Mouse (Mus musculus): ENCODE measurements around the gene Lama2. TPM values are rescaled to one million over a fixed set of nuclear protein-coding genes. Genes with fewer than 3 reads are reported as not detected.
"Not testable (repeated sequence)": the region's sequence is repeated elsewhere in the genome, so short reads cannot be mapped to it uniquely, and the experiment has no call there.

The Lama2 gene
- total RNA-seq, 1 experiment from 2014 or later = not detected

GRCm38 (mm10) chr10:27054488-27054887 is 565.1 kb downstream of the Lama2 start:
- ATAC-seq (replicated peaks; ENCODE audit: low read depth, poor library complexity, severe bottlenecking) = no peak

DNA sequence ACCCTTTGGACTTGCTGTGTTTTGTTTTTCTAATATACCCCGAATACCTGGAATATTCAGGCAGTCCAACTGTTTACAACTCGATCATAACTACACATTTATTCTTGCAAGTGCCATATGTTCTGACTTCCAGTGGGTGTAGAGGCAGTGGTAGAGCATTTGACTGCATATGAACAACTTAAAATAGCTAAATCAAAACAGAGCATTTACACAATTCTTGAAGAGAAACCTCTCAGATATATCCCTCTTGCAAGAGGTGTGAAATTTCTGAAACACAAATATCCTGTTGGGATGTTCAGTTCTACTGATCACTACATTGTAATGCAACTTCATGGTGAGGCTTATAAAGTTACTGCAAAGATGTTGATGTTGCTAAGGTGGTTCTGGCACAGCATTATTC is 572.4 kb downstream of the Lama2 start:
- no peak for ATAC-seq (replicated peaks; ENCODE audit: low read depth, poor library complexity, severe bottlenecking)

DNA sequence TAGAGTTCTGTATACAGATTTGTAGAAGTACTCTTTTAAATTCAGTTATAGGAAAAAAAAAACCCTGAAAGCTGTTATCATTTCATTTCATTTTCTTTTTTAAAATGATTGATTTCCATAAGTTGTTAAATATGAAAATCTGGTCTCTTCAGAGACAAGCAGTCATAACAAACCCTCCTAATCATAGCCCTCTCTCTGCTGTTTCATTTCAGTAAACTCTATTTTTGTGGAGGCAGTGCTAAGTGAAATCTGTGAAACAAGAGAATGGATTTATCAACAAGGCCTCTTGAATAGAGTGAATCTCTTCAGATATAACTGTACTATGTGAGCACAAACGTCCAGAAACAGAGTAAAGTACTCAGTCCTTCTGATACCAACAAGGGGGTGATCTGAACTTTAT is 577.7 kb downstream of the Lama2 start:
- ATAC-seq (replicated peaks; ENCODE audit: low read depth, poor library complexity, severe bottlenecking) = no peak

DNA sequence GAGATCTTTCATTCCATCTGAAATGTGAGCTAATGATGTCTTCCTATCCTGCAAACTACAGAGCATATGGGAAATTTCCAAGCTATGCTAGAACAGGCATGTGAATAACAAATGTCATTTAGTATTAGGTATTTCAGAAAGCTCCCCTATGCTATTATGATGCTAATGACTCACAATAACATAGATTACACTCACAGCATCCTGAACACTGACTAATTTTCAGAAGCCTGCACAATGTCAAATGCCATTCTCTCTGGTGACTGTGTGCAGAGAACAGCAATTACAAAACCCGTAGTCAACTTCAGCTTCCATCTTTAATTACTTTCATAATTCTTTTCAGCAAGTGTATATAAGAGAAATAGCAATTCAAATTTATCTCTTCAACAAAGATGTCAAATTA is 596.9 kb downstream of the Lama2 start:
- no peak for ATAC-seq (replicated peaks; ENCODE audit: low read depth, poor library complexity, severe bottlenecking)

GRCm38 (mm10) chr10:27012804-27013365 is 606.7 kb downstream of the Lama2 start:
- peak; percentile 66; the same call in 1 of the 2 replicates for ATAC-seq (replicated peaks; ENCODE audit: low read depth, poor library complexity, severe bottlenecking)

DNA sequence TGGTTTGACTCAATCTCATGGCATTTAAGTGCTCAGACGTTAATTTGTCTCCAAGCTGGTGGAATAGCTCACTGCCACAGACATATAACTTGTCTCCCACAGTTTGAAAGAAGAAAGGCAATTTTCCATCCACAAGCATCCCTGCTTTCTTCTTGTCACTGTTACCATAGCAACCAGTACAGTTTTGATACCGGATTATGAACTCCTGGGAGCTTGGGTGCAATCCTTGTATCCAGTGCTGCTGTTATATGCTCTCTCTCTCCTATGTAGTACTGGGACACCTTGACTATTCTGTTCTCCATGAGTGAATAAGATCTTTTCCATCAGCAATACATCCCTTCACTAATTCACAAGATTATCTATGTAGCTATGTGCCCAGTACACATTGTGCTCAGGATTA is 612.2 kb downstream of the Lama2 start:
- ATAC-seq (replicated peaks; ENCODE audit: low read depth, poor library complexity, severe bottlenecking) = no peak

- ATAC-seq (replicated peaks; ENCODE audit: low read depth, poor library complexity, severe bottlenecking) = no peak
Measured at GRCm38 (mm10) chr10:27005716-27006115, 613.8 kb downstream of the Lama2 start.

DNA sequence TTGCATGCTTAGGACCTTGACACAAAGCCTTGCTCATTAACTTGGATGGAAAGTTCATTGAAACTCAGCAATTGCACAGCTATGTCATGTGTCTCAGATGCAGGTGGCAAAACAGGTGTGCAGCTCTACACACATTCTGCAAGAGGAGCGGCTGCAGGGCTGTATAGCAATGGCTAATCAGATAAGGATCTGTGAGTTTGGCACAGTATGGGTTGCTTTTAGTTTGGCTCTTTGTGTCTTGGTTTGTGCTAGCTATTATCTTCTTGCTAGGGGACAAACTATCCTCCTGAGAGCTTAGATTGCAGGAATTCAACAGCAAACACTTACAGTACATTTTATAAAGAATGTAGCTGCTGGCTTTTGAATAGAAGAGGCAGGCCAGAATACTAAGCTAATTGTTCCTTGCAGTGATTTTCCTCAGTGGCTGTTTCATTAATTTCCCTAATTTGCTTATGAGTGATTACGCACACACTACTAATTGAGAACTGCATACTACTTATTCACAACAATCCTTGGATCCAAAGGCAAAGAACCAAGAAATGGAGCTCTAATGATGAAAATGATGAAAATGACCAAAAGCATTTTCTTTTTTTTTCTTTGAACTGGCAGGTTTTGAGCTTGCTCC is 617.9 kb downstream of the Lama2 start:
- ATAC-seq (replicated peaks; ENCODE audit: low read depth, poor library complexity, severe bottlenecking) = no peak

- ATAC-seq (replicated peaks; ENCODE audit: low read depth, poor library complexity, severe bottlenecking) = no peak
Measured at GRCm38 (mm10) chr10:26996684-26997083, 622.9 kb downstream of the Lama2 start.

- ATAC-seq (replicated peaks; ENCODE audit: low read depth, poor library complexity, severe bottlenecking) = peak; percentile 84
Measured at GRCm38 (mm10) chr10:26995987-26996386, 623.6 kb downstream of the Lama2 start.

DNA sequence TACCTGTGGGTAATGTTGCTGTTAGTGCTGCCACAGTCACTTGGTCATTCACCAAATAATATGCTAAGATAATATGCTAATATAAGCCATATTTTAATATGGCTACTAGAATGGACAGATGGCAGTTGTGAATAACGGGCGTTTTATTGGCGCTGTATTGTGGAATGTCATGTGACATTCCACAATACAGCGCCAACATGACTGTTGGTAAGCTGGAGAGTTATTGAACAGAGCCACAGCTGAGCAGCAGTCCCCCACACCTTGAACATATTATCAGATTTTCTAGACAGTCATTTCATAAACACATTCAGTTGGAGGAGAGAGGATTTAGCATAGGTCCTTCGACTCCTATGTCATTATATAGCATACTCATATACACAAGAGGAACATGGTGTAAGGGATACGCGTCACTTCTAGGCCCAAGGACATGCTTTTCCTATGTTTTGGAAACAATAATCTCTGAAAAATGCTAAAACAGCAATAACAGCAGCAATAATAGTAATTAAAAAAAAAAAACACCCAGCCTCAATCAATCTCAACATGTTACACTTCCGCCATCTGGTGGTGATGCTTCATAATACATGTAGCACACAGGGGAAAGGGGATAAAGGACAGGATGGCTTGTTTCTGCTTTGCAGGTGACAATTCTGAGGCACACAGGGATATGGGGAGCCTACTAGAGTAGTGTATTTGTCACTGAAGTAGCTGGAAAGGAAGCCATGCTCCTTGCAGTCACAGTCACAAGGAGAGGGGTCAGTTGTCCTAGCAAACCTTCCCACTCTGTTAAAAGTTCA is 624.2 kb downstream of the Lama2 start:
- ATAC-seq (replicated peaks; ENCODE audit: low read depth, poor library complexity, severe bottlenecking) = peak; percentile 82

GRCm38 (mm10) chr10:26993971-26994761 is 625.4 kb downstream of the Lama2 start:
- ATAC-seq (replicated peaks; ENCODE audit: low read depth, poor library complexity, severe bottlenecking) = no peak

GRCm38 (mm10) chr10:26985451-26985850 is 634.1 kb downstream of the Lama2 start:
- ATAC-seq (replicated peaks; ENCODE audit: low read depth, poor library complexity, severe bottlenecking) = no peak

GRCm38 (mm10) chr10:26984082-26984481 is 635.5 kb downstream of the Lama2 start:
- ATAC-seq (replicated peaks; ENCODE audit: low read depth, poor library complexity, severe bottlenecking) = not testable (repeated sequence)

DNA sequence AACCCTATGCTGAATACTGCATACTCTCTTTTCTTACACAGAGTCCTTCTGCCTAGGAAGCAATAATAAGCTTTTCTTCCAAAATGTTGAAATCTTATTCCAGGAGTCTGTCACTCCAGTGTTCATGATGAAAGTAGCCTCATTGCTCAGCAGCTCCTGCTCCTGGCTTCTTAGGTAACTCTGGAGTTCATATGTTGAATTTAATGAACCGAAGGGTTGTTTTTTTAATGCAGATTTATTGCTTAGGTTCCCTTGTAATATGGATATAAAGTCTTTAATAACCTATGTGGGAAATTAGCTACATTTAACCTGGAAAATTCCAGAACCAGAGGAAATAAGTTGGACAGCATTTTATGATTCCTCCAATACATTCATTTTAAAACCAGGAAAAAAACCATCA is 636.0 kb downstream of the Lama2 start:
- ATAC-seq (replicated peaks; ENCODE audit: low read depth, poor library complexity, severe bottlenecking) = no peak

DNA sequence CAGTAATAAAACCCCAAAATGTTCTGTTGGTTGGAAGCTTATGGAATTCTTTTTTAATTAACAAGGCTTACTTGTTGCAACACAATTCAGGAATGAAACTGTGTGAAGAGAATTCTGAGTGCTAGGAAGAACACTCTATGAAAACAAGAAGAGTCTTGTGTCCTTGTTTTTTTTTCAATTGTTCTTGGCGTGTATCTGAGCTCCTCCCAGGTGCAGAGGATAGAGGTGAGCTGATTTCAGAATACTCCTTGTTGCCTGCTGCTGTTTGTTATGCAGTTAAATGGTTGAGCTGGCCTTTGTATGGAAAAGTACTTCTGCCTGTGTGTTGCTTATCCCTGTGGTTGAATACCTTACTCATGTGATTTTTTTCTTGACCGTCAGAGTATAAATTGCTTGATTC is 636.9 kb downstream of the Lama2 start:
- no peak for ATAC-seq (replicated peaks; ENCODE audit: low read depth, poor library complexity, severe bottlenecking)

DNA sequence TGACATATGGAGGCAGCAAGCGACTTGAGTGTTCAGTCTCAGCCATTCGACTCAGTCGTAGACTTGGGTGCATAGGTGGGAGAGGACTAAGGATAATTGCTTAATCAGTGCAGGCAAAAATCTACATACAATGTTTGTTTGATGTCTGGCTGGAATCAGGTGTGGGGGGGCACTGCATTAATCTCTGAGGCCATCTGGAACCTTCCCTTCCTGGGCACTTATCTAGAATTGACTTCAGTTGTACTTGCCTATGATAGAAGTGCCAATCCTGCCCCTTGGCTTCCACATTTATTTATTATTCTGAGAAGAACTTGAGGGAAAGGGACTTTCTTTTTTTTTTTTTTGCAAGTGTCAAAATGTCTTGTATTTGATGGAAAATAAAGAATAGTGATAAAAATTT is 644.2 kb downstream of the Lama2 start:
- no peak; the same call in 1 of the 2 replicates for ATAC-seq (replicated peaks; ENCODE audit: low read depth, poor library complexity, severe bottlenecking)

DNA sequence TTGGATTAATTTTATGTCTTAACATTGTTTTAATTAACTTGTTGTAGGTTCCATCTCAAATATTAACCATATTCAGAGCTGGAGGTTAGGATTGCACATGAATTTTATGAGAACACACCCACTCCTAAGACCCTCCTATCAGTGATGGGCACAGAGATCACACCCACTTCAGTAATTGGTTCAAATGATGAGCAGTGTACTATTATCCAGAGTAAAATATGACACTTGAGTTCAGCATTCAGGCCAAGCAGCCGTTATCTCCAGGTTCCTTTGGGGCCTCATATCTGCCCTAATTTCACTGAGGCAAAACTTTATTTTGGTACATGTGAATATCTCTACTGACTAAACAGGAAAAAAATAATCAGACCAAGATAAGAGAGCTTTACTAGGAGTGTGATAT is 645.3 kb downstream of the Lama2 start:
- ATAC-seq (replicated peaks; ENCODE audit: low read depth, poor library complexity, severe bottlenecking) = 0 out of 2 replicates have a peak, but pooled peaks have one; percentile 47

- ATAC-seq (replicated peaks; ENCODE audit: low read depth, poor library complexity, severe bottlenecking) = no peak
Measured at GRCm38 (mm10) chr10:26973575-26973974, 646.0 kb downstream of the Lama2 start.

GRCm38 (mm10) chr10:26958513-26958912 is 661.0 kb downstream of the Lama2 start:
- no peak for ATAC-seq (replicated peaks; ENCODE audit: low read depth, poor library complexity, severe bottlenecking)

Data from common myeloid progenitor, adult 5-6 weeks (primary cell).